Mouse (Mus musculus): Measurements from ENCODE around the gene Msantd2.

The Msantd2 gene

DNA sequence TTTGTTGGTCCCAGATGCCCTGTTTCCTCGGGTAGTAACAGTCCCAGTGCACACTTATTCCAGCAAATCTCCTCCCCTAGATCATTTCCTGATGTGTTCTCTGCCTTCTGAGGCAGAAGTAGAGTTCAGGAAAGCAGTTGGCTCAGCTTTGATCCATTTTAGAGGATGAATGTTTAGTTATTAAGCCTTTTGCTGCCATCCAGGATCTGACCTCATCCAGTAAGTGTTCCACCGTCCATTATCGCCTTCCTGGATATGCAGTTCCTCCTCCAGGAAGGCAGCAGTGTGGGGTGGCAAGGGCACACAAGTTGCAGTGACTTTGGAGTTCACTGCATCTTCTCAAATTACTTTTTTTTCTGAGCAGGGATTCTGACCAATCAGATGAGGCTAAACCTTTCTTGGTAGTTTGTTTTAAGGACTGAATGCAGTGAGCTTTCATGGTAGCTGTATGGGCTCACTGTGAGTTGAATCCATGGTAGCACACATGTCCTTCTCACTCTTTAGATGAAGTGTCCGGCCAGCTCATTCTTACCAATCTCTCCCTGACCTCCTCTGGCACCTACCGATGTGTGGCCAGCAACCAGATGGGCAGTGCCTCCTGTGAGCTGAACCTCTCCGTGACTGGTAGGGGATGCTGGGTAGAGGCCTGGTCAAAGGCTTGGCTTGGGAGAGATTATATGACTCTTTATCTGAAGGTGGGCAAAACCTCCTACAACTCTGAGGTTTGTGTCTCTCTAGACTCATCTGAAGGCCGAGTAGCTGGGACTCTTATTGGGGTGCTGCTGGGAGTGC, 52.9 kb downstream of the Msantd2 start:
- DNase-seq (ENCODE audit: low read depth): no peak

DNA sequence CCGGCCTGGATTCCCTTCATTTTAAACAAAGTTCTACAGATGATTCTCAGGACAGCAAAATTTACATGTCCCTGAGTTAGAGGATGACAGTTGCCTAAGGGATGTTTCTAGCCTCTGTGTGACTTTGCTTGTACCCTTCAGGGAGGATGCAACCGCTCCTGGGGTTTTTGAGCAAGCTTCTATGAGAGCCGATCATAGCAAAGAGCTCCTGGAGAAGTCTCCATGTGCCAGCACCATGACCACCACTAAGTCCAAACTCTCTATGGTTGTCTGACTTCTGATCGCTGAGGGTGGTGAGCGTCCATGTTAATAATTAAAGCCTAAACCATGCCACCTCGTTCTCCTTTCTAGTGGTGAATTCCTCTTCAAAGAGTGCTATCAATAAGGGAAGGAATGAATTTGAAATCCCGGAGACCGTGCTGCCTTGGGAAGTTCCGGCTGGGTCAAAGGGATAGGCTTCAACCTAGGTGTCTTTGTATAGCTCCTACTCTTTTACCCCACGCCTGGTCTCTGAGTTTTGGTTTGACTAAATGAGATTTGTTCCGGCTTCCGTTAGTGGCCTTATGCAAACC, 54.8 kb downstream of the Msantd2 start:
- no peak for DNase-seq (ENCODE audit: low read depth)

DNA sequence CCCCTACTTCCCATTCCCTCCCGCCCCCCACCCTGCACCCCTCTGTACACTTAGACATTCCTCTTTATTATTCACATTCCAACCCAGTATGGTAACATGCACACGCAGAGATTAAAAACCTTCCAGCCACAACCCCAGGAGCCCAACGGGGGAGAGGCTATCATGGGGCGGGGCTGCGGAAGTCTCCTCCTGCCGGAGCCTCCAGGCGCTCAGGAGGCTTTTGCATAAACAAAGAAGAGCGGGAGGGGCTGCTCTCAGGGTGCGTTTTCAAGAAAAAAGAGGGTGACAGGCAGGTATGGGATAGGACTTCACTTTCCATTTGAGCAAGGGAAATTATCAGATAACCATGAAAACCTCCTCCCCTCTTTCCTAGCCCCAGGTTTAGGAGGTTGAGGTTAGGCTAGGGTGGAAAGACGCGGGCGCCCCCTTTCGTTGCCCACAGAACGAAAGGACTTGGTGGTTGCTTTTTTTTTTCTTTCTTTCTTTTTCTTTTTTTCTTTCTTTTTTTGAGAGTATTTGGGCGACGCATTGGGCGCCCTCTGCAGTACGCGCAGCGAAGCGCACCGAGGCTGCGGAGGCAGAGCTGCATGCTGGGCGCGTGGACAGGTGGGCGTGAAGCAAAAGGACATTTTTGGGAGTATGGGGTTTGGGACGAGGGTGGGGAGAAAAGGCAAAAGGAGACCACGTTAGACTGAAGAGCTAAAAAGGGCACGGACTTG, 55.5 kb downstream of the Msantd2 start:
- DNase-seq (ENCODE audit: low read depth): peak; percentile 60

DNA sequence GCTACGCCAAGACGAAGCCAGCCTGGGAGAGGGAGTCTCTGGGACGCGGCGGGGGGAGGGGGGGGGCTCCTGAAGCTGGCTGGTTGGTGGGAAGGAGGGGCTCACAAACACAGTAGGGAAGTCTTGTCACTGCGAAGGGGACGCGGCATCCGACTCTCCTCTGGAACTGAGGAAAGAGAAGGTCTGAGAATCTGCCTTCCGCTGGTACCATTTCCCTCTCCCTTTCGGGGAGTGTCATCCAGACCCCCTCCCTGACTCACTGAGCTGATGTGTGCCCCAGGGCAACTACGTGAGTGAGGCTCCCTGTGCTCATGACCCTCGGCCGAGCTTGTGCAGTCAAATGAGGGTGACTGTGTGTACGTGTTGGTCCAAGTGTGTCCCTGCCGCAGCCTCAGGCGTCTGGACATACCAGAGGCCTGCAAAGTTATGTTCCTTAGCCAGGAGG, 56.1 kb downstream of the Msantd2 start:
- DNase-seq (ENCODE audit: low read depth): no peak

DNA sequence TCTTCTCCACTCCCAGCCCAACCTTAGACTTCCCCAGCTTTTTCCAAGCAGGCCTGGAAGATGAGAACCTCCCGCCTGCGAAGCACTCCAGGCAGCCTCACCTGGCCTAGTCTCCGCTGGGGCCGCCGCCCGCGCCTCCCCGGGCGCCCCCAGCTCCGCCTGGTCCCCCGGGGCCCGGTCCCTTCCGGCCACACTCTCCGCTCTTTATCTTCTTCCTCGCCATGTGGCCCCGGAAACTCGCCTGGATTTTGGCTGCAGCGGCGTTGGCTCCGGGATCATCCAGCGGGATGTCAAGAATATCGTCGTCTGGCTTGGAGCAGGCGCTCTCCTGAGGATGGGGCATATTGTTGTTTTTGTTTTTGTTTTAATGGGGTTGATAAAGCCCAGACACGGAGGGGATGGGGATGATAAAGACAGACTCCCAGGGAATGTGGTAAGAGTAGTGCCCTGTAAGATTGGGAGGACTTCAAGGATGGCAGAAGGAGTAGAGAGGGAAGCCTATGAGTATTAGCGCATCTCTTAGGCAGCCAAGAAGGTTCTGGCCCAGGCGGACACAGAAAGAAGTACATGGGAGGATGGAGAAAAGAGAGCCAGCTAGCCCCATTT, 56.8 kb downstream of the Msantd2 start:
- DNase-seq (ENCODE audit: low read depth): no peak

DNA sequence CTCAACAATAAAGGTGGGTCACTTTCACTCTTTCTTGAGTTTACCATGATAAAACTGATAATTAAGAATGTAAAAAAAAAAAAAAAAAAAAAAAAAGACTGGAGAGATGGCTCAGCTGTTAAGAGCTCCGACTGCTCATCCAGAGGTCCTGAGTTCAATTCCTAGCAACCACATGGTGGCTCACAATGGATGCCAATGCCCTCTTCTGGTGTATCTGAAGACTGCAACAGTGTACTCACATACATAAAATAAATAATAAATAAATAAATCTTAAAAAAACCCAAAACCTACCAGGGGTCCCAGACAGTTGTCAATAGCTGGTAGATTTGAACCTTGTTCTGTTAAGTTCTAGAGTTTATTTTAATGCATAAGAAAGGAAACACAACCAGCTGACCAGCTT, 57.8 kb downstream of the Msantd2 start:
- no peak for DNase-seq (ENCODE audit: low read depth)

DNA sequence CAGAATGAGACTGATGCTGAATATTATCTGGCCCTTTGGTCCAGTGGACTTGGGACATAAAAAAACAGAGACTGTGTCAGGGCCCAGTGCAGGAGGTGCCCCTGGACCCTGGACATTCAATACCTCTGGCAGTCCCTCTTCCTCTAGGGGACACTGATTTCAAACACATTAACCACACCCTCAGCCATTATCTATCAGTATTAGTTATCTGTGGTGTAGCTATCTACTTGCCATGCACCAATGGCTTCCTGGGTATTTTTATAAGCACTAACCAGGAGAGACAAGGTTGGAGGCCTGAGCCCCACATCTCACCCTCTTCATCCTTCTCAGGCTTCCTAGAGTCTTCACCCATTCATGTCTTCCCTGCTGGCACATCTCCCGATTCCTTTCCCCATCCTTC, 61.3 kb downstream of the Msantd2 start:
- DNase-seq (ENCODE audit: low read depth): no peak

DNA sequence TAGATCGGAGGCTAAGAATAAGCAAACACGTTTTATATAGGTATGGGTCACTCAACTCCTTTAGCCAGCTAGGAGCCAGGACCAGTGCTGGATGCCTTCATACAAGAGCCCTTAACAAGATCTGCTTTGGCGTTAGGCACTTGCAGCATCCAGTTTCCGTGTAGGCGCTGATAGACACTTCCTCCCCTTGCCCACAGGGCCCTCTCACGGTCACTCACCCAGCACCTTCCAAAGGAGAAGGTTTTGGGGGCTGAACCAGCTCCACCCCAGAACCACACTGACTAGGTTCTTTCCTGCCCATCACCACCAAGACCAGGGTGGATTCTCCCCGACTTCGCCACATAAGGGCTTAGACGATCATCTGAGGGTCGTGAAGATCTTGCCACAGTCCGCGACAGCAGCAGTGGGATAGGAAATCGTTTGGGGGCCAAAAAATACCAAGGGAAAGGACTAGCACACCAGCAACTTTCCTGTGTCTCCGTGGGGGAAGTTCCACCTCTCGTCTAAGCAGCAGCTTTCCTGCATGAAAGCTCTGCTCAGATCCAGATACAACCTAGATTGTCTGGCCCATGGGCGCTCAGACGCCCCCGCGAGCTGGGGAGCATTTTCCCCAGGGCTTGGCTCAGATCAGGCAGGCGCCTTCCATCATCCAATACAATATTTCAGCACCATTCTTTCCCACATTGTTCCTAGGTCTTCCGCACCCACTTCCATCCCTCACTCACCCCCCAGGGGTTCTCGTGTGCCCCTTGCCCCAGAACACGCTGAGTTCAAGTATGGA, 62.8 kb downstream of the Msantd2 start:
- no peak for DNase-seq (ENCODE audit: low read depth)

DNA sequence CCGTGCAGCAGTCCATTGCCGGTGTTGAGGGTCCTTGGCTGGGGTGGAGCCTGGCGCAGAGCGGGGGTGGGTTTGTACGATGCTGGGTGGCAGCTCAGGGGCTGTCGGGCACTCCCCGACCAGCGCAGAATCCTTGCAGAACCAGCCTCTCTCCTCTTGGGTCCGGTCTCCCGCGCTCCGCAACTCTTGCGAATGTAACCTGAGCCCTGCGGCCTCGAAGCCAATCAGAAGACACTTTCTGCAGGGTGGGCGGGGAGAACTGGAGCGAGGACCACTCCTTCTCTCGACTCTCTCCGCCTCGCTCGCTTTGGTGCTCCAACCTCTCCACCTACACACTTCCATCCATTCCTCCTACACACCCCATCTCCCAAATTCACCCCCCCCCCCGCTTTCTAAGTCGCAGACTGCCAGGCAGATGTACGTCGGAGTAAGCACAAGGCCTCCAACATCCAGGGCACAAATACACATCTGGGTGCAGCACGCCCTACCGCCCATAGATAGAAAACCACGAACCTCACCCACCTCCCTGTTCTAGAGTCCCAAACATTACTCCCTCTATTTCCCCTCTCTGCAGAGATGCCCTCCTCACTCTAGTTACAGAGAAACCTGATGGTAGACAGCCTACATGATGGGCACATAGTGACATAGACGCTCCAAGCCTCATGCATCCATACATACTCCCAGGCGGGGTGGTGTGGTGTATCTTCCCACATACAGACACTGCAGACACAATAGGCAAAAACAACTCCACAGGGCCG, 63.6 kb downstream of the Msantd2 start, which contains the start of gene Nrgn:
Gene Nrgn (minus strand): TSS at position 369 of the 758 bp plus-strand sequence.
- DNase-seq (ENCODE audit: low read depth): peak; percentile 83

DNA sequence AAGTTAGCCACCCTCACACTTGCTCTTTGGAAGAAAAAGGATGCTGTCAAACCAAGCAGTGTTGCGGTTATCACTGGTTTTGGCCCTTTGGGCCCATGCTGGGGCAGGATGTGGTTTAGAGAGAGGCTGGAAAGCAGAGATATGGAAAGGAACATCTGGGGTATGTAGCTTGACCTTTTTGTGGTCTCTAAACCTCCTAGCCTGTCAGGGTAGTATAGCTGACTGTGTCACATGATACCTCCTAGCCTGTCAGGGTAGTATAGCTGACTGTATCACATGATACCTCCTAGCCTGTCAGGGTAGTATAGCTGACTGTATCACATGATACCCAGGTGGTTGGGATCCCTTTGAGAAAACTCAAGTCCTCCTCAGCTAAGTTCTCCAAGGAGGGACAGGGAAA, 65.2 kb downstream of the Msantd2 start:
- DNase-seq (ENCODE audit: low read depth): no peak

DNA sequence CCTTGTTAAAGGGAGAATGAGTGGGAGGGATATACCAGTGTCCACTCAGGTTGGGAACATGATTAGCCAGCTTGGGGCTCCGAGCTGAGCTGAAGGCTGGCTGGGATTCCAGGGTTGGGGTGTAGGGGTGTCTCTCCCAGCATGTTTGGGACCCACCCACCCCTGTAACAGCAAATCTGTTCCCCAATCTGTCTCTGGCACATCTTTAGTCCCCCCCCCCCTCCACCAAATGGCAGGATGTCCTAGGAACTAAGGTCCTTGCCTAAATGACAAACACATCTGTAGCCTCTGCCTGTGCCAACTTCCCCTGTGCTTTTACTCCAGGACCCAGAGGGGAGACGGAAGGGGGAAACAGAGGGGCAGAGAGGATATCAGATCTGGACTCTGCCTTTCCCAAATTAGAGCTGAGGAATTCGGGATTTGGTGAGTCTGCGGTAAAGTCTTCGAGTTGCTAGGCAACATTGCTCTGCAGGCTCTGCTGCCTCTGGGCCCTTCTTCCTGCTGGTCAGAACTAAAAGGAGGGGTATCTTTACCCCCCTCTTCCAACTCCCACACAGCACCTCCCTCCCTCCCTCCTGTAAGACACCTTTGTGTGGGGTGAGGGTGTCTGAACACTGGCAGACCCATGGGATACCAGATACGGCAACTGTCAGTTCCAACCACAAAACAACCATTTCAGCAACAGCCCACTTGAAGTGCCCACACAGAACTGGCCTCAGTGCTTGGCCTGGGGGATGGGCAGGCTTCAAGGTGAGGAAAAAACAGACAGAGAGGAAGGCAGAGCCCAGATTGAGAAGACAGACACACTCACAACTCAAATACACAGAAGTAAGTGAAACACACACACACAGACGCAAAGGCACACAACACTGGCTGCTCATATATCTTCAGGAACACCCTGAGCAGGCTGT, 66.0 kb downstream of the Msantd2 start, which contains the start of gene Siae:
Gene Siae (plus strand): TSS at position 861 of the 911 bp plus-strand sequence.
- DNase-seq (ENCODE audit: low read depth): no peak

DNA sequence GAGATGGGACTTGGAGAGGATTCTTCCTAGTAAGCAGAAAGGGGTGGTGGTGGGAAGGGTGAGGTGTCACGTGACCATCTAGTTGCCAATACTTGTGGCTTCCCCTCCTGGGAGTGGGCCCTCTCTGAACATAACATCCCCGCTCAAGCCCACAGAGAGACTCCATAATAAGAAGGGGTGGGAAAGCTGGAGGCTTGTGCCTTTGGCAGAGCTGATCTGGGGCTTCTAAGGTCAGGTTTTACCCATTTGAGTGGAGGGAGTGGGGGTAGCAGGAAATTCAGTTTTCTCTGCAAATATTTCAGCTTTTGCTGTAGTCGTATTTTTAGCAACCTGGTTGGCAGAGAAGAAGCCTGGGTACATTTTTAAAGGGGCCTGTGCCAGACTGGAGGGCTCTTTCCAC, 67.2 kb downstream of the Msantd2 start:
- no peak for DNase-seq (ENCODE audit: low read depth)

DNA sequence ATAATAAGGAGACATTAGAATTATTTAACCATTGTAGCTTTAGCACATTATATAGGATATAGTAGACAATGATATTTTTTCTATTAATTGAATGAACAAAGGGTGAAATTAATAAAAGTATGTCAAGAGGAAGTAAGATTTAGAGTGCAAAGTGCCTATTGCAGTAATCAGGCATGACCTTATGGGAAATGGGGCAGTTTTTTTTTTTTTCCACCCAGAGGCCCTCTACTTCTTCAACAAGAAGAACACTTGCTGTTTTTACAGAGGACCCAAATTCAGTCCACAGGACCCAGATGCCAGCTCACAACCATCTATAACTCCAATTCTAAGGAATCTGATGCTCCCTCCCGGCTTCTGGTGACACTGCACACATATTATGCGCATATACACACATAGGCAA, 71.5 kb downstream of the Msantd2 start:
- no peak for DNase-seq (ENCODE audit: low read depth)

DNA sequence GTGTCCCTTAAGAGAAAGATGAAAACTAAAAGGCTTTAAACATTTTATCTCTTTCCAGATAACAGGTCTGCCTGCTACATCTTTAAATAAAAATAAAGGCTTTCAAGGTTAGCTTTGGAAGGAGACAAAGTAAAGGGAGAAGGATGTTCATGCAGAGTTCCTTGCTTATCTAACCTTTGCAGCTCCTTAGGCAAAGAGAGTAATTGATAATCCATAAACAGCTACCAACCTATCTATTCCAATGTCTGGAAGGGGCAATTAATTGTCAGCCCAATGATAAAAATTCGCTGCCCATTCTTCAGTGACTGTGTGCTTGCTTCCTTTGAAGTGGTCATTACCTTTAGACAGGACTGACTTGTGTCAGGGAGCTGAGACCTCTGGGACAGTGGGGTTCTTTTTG, 74.7 kb downstream of the Msantd2 start:
- DNase-seq (ENCODE audit: low read depth): no peak

DNA sequence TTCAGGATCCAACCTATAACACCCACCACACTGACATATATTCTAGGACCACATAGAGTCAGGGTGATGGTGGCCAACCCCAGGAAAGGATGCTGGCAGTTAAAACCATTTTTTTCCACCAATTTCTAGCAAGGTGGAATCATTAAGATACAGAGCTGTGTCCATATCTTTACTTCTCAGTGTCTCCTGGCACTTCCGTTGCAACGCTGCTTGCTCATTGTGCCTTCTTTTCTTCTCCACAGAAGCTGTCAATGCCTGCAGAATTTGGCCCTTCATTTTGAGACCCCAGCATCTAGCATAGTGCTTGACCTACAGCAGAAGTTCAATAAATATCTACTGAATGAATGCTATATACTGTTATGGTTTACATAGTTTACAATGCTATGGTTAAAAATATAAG, 77.9 kb downstream of the Msantd2 start:
- no peak for DNase-seq (ENCODE audit: low read depth)

DNA sequence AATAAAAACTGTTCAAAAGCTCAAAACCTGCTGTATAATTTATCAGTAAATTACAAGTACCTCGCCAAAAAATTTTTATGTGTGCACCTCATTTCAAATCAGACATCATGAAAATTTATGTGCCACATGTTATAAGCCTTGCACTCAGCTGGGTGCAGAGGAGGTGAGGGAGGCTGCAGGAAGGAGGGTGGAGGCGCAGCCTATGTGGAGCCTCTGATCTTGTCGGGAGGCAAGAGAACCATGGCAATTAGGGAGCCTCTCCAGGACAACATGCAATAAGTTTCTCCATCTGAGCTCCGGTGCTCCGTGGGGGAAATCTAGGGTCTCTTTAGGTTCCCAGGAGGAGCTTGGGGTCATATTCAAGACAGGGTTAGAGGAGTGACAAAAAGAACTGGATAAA, 78.3 kb downstream of the Msantd2 start:
- no peak for DNase-seq (ENCODE audit: low read depth)

DNA sequence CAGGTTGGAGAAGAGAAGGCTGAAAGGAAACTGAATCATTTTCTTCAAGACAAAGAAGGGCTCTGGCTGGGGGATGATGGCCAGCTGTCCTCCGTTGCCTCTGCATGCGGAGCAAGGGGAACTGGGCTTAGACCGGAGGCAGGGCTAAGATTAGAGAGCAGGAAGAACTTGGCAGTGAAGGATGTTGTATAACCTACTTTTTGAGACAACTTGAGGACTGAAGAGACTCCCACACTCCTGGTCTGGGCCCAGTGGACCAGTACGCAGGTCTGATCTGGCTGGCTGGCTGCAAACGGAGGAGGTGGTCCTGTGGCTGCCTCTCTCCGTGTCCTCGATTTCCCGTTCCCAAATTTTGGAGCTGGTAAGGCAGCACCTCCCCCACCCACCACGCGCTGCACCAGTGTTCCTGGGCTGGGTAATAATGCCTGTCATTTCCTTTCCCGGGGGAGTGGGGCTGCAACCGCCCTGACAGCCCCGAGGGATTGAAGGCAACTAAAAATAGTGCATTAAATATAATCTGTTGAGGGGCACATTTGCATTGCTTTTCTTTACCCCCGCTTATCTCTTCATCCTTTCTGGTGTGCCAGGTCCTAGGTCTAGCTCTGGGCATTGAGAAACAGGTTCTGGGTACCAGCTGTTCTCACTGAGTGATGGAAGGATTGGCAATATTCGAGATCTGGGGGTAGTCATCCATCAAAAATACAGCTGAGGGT, 78.9 kb downstream of the Msantd2 start:
- DNase-seq (ENCODE audit: low read depth): no peak

DNA sequence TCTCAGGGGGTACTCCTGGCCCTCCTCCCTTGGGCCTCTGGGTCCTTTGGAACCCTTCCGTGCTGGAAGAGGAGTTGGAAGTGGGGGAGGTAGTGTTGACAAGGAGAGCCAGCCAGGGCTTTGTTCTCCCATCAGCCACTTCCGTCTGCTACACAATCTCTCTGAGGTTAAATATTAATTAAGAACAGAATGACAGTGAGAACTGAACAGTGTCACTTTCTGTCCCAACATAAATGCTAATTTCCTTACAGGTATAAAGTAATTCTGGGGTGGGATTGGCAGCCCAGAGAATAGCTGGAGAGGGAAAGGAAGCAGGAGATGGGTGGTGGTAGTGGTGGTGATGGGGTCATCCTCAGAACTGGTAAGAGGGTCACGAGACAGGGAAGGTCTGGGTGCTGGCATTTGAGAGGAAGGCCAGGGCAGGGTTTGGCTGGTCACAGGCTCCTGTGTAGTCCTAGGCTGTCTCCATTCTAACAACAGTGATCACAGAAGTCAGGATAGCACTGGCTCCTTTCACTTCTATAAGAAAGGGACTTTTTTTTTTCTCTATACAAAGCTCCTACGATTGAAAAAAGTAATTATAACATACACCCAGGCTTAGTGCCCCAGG, 79.6 kb downstream of the Msantd2 start:
- DNase-seq (ENCODE audit: low read depth): no peak

Measured in c-Kit-positive CD71-positive TER-119-negative erythroid progenitor cells, embryonic 14.5 days (primary cell).